In the genomic region with DNA sequence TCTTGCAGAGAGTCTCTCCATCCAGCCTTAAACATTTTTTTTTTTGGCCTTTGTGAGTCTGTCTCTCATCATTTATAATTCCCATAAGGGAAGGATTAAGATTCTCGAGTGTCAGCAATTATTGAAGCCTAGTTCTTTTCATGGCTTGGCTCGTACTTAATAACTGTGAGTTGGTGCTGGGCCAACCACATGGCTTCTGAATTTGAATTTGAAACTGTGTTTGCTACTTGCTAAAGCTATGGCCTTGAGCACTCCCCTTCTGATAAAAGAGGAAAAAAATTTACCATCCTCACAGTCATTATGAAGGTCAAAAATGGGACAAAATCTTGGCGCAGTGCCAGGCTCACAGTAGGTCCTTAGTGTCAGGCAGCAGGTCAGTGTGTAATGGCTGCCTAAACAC, we compare ENCODE assay signal across 8 mouse cellular contexts.
DNase-seq lines count a peak whose midpoint lies in the region.

No protein-coding gene starts in this region.

- peak; percentile 23 to 41 for DNase-seq in cerebellum, postnatal 25 days
- DNase-seq in cerebellum, adult 11-12 months, result no peak
- DNase-seq in kidney, postnatal 36 days, result peak; percentile 8 to 27
- DNase-seq in kidney, adult 8-10 months, result no peak
- DNase-seq in ovary, postnatal 36 days (ENCODE audit: low spot score), result peak; percentile 58
- no peak for DNase-seq in ovary, postnatal 14 days (ENCODE audit: low spot score)
- DNase-seq in natural killer cell, adult 2 months (ENCODE audit: low spot score in 2 of 2), result no peak
- no peak for DNase-seq in heart, adult 9 months (ENCODE audit: low spot score in 2 of 2)

Comparison
In these comparisons a context has a peak if more than half of its experiments do, and no peak if none do; other contexts are left out.
1. DNase-seq: peak in cerebellum, postnatal 25 days (2 of 2), kidney, postnatal 36 days (2 of 2) and ovary, postnatal 36 days (single experiment); none in cerebellum, adult 11-12 months (single experiment), kidney, adult 8-10 months (0 of 2), ovary, postnatal 14 days (single experiment), natural killer cell, adult 2 months (0 of 2) and heart, adult 9 months (0 of 2).